Mouse (Mus musculus): ENCODE measurements at regions not wholly inside any gene's neighbourhood (a gene's known extent, or its start where the extent isn't known, plus 50 kb on each side); places are given as distances from the start of the nearest gene placed in this dataset.

DNA sequence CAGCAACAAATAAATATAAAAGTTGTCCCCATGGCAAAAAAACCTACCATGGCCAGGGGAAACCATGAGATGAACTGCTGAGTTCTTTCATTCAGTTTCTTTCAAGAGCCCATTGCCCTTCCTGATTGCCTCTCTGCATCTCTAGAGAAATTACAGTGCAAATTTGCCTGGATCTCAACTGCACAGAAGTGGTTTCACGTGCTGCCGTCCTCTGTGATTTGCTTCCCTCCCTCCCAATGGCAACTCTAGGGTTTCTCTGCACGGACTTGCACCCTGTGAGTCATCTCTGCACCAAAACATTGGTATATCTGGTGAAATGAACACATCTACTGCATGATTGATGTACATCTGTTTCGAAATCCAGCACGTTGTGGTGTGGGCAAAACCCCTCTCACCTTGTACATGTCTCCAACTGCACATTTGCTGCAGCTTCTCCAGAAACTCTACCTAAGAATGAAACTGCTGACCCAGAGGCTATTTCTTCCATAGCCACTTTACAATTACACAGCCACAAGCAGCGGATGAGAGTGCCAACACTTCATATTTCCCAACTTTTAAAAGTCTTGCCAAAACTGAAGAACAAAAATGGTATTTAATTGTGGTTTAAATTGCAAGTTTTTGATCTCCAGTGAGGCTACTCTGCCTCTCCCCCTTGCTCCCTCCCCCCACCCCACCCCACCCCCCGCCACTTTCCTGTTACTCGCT, 61.6 kb upstream of the Cerkl start:
- Histone ChIP-seq H3K27me3 (ENCODE audit: control insufficient read depth, insufficient read depth, low read length) (no peaks in the 10 kb centered on the region), H3K4me3 (ENCODE audit: insufficient read depth in 1 of 2, low read depth in 2 of 2, low read length in 2 of 2) (no peak overlapping the region), H3K4me2 (ENCODE audit: low read depth) (no peak overlapping the region), H3K9ac (replicated peaks) (no peak overlapping the region), H3K4me1 (replicated peaks; ENCODE audit: control insufficient read depth in 2 of 2, insufficient read depth in 2 of 2, low read length in 1 of 2) (no peaks in the 10 kb centered on the region), H3K9me3 (ENCODE audit: control insufficient read depth, low read length) (no peaks in the 10 kb centered on the region), H3K27ac (no peak overlapping the region), H3K36me3 (replicated peaks; ENCODE audit: control insufficient read depth, insufficient read depth, low read depth) (no peaks in the 10 kb centered on the region)
- DNase-seq (ENCODE audit: low read depth in 3 of 3, low spot score in 3 of 3) (no peak), ATAC-seq (ENCODE audit: insufficient read depth) (no peak)
- TF ChIP-seq EP300 (IDR thresholded peaks at IDR 0.05; ENCODE audit: low read depth) = no peak
- TF ChIP-seq CTCF (IDR thresholded peaks at IDR 0.05; ENCODE audit: low read depth) = no peak
- WGBS (ENCODE audit: insufficient replicate concordance) = 46% methylated on average over 8 of the region's 8 CpGs

DNA sequence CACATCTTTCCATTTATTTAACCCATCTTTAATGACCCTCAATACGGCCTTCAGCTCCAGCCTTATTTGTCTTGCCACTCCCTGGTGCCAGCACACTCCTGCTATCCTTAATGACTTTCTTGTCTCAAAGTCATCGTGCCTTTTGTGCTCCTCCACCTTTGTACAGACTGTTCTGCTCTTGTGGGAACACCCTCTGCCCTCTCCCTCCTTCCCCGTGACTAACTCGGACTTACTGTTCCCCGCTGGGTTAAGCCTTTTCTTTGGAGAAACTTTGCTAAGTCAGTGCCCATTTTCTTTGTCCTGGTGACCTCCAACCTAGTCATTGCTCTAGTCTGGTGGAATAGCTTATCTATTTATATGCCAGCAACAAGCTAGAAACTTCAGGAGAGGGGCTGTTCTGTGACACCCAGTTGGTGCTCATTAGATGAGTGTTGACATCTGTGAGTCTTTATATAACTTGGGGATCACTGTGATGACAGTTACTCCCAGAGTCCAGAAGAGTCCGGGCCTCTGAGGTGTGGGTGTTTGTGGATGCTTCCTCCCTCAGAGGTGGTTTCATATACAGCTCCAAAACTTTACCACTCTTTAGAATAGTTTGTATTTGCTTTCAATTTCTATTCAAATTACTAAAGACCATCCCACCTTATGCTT, 63.3 kb upstream of the Cerkl start:
- WGBS (ENCODE audit: insufficient replicate concordance) = 68% methylated on average over 6 of the region's 6 CpGs
- H3K4me1 ChIP-seq (replicated peaks; ENCODE audit: control insufficient read depth in 2 of 2, insufficient read depth in 2 of 2, low read length in 1 of 2) = no peaks in the 10 kb centered on the region
- H3K4me2 ChIP-seq (ENCODE audit: low read depth) = no peak overlapping the region
- H3K27me3 ChIP-seq (ENCODE audit: control insufficient read depth, insufficient read depth, low read length) = no peaks in the 10 kb centered on the region
- no peaks in the 10 kb centered on the region for H3K9me3 ChIP-seq (ENCODE audit: control insufficient read depth, low read length)
- no peak overlapping the region for H3K9ac ChIP-seq (replicated peaks)
- DNase-seq (ENCODE audit: low read depth in 3 of 3, low spot score in 3 of 3) (no peak), ATAC-seq (ENCODE audit: insufficient read depth) (no peak)
- TF ChIP-seq EP300 (IDR thresholded peaks at IDR 0.05; ENCODE audit: low read depth) = no peak
- TF ChIP-seq CTCF (IDR thresholded peaks at IDR 0.05; ENCODE audit: low read depth) = no peak
- no peak overlapping the region for H3K27ac ChIP-seq
- H3K4me3 ChIP-seq (ENCODE audit: insufficient read depth in 1 of 2, low read depth in 2 of 2, low read length in 2 of 2) = no peak overlapping the region
- no peaks in the 10 kb centered on the region for H3K36me3 ChIP-seq (replicated peaks; ENCODE audit: control insufficient read depth, insufficient read depth, low read depth)

DNA sequence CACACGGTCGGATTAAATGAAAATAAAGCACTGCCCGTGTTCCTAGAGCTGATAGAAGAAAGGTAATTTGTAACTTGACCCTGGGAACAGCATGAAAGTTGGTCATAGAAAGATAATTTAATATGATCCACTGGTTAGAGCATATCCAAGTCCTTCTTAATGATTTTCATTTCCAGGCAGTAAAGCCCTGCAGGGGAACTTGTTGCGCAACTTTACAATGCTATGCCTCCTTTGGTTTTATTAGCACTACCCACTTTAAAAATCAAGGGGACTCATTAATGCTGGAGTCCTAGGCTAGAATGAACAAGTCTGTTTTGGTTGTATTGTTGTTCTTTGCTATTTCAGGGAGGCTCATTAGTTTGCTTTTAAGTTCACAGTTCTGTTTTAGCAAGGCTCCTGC, 66.9 kb upstream of the Cerkl start:
- ATAC-seq (ENCODE audit: insufficient read depth) (no peak), DNase-seq (ENCODE audit: low read depth in 3 of 3, low spot score in 3 of 3) (no peak)
- no peaks in the 10 kb centered on the region for H3K36me3 ChIP-seq (replicated peaks; ENCODE audit: control insufficient read depth, insufficient read depth, low read depth)
- H3K9me3 ChIP-seq (ENCODE audit: control insufficient read depth, low read length) = no peaks in the 10 kb centered on the region
- 58% methylated on average over 4 of the region's 4 CpGs for WGBS (ENCODE audit: insufficient replicate concordance)
- H3K27ac ChIP-seq = no peak overlapping the region
- no peak overlapping the region for H3K9ac ChIP-seq (replicated peaks)
- no peak for TF ChIP-seq CTCF (IDR thresholded peaks at IDR 0.05; ENCODE audit: low read depth)
- TF ChIP-seq EP300 (IDR thresholded peaks at IDR 0.05; ENCODE audit: low read depth) = no peak
- no peak overlapping the region for H3K4me2 ChIP-seq (ENCODE audit: low read depth)
- H3K27me3 ChIP-seq (ENCODE audit: control insufficient read depth, insufficient read depth, low read length) = no peaks in the 10 kb centered on the region
- H3K4me1 ChIP-seq (replicated peaks; ENCODE audit: control insufficient read depth in 2 of 2, insufficient read depth in 2 of 2, low read length in 1 of 2) = no peaks in the 10 kb centered on the region
- no peak overlapping the region for H3K4me3 ChIP-seq (ENCODE audit: insufficient read depth in 1 of 2, low read depth in 2 of 2, low read length in 2 of 2)

DNA sequence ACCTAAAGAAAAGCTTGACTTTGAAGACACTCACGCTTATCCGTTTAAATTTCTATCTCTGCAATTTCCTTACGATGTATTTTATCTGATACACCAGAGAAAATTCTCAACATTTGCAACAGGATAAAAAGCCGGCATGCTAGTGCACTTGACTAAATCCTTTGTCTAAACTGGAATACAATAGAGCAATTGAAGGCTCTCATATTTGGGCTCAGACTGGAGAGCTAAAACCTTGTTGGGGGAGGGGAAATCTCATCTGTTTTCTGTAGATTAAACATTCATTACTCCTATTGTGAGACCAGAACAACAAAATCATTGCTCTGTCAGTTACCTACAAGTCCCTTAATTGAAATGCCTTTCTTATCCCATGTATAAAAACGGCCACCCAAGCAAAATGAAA, 70.9 kb upstream of the Cerkl start:
- H3K36me3 ChIP-seq (replicated peaks; ENCODE audit: control insufficient read depth, insufficient read depth, low read depth) = no peaks in the 10 kb centered on the region
- TF ChIP-seq EP300 (IDR thresholded peaks at IDR 0.05; ENCODE audit: low read depth) (no peak), CTCF (IDR thresholded peaks at IDR 0.05; ENCODE audit: low read depth) (no peak)
- DNase-seq (ENCODE audit: low read depth in 3 of 3, low spot score in 3 of 3) = no peak
- no peaks in the 10 kb centered on the region for H3K4me1 ChIP-seq (replicated peaks; ENCODE audit: control insufficient read depth in 2 of 2, insufficient read depth in 2 of 2, low read length in 1 of 2)
- H3K4me2 ChIP-seq (ENCODE audit: low read depth) = no peak overlapping the region
- H3K9me3 ChIP-seq (ENCODE audit: control insufficient read depth, low read length) = no peaks in the 10 kb centered on the region
- ATAC-seq (ENCODE audit: insufficient read depth) = no peak
- no peak overlapping the region for H3K9ac ChIP-seq (replicated peaks)
- H3K27me3 ChIP-seq (ENCODE audit: control insufficient read depth, insufficient read depth, low read length) = no peaks in the 10 kb centered on the region
- 60% methylated on average over 5 of the region's 5 CpGs for WGBS (ENCODE audit: insufficient replicate concordance)
- no peak overlapping the region for H3K27ac ChIP-seq
- H3K4me3 ChIP-seq (ENCODE audit: insufficient read depth in 1 of 2, low read depth in 2 of 2, low read length in 2 of 2) = no peak overlapping the region

DNA sequence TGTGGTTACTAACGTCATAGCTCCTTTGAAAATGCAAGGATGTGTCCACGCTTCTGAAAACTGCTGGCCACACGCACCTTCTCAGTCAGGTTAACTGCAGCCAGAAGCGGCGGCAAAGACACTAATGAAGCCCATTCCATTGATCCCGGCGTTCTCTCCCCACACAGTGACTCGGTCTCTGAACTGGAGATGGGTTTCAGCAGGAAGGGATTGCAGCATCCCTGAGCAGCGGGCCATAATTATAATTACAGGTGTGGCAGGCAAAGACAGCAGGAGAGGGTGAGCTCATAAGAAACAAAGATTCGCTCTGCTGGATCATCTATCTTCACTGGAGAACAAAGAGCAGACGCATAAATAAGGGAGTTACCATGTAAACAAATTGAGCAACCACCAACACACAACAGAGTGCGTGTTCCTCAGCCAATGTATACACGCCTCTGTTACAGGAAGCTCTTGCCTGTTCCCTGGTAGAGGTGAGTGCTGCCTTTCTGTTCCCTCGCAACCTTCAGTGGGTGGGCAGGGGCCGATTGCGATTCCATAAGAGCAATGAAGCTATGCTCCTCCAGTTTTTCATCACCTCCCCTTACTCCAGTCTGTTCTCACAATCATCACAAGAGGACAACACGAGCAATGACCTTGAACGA, 71.9 kb upstream of the Cerkl start:
- TF ChIP-seq EP300 (IDR thresholded peaks at IDR 0.05; ENCODE audit: low read depth) = no peak
- no peak for TF ChIP-seq CTCF (IDR thresholded peaks at IDR 0.05; ENCODE audit: low read depth)
- WGBS (ENCODE audit: insufficient replicate concordance) = 65% methylated on average over 18 of the region's 18 CpGs
- DNase-seq (ENCODE audit: low read depth in 3 of 3, low spot score in 3 of 3) (no peak), ATAC-seq (ENCODE audit: insufficient read depth) (no peak)
- Histone ChIP-seq H3K4me3 (ENCODE audit: insufficient read depth in 1 of 2, low read depth in 2 of 2, low read length in 2 of 2) (no peak overlapping the region), H3K4me2 (ENCODE audit: low read depth) (no peak overlapping the region), H3K27me3 (ENCODE audit: control insufficient read depth, insufficient read depth, low read length) (no peaks in the 10 kb centered on the region), H3K9me3 (ENCODE audit: control insufficient read depth, low read length) (no peaks in the 10 kb centered on the region), H3K36me3 (replicated peaks; ENCODE audit: control insufficient read depth, insufficient read depth, low read depth) (no peaks in the 10 kb centered on the region), H3K27ac (no peak overlapping the region), H3K9ac (replicated peaks) (no peak overlapping the region), H3K4me1 (replicated peaks; ENCODE audit: control insufficient read depth in 2 of 2, insufficient read depth in 2 of 2, low read length in 1 of 2) (no peaks in the 10 kb centered on the region)

All from liver, embryonic 14.5 days (tissue).